Mouse (Mus musculus) gastrocnemius, postnatal 14 days (tissue): ENCODE data around the gene Kdm4b. TPM values are rescaled to one million over a fixed set of nuclear protein-coding genes. Genes with fewer than 3 reads are reported as not detected.

Experiments
- DNase-seq: peaks from one replicate; pipeline ENCODE4 v3.0.0; 2021; ENCODE audit warnings: mixed read lengths
- intact Hi-C: fragments of 180-260 bp; cut with DNase I; formaldehyde crosslinking; loops from one replicate; pipeline ENCODE4 v1.15.1; 2025; ENCODE audit warnings: low total_unique reads
- total RNA-seq, 2 experiments: library from RNA; stranded (reverse); gene quantifications; 2 replicates each; pipeline ENCODE4 v1.2.3; 2021

Gene Kdm4b
- total RNA-seq, 2 experiments from 2014 or later: 24.1 to 27.2 TPM

DNA sequence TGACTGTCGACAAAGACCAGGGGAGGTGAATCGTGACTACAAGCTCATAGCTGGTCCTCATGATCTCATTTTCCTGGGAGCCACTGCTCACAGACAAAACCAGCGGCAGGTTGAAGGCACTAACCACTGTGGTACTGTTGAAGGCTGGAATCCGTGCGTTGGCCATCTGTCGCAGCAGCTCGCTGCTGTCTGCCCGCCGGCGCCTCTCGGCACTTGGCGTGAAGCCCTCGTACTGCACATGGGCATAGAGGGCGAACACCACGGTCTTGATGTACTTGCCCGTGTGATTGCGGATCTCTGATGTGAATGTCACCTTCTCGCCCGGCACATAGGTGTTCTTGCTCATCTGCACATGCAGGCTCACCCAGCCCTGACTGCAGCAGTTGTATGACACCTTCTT is 31.6 kb upstream of the Kdm4b start:
- intact Hi-C loops: no loop called here
- no peak for DNase-seq

DNA sequence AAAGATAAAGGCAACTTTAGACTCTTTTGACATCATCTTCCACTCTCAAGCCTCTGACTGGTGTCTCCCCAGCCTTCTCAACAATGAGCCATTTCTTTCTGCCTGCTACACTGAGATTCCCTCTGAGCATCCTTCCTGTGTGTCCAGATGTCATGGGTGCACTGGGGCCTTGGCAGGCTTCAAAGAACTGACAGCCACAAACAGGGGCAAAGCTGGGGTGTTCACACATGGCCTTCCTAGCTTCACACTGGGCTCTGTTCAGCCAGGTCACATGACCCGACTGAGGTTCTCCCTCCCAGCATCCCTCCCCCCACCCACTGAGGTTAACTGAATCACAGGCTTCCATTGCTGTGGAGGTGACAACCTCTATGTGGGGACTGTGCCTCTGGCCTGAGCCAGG is 29.7 kb upstream of the Kdm4b start:
- intact Hi-C loops: loop anchor here (5.0 kb wide), 1 partner anchor 46 kb away; no protein-coding TSS in a partner anchor
- DNase-seq: no peak

DNA sequence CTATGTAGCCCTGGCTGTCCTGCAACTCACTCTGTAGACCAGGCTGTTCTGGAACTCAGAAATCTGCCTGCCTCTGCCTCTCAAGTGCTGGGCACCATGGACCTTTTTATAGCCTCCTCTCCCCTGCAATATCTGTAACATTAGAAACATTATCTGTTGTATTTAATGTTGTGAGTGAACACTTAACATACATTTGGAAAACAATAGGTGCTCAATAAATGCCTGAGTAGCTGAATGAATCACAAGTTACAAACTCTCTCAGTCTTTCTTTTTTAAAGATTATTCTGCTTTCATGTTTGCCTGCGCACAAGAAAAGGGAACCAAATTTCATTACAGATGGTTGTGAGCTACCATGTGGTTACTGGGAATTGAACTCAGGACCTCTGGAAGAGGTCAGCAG is 27.6 kb upstream of the Kdm4b start:
- DNase-seq: no peak
- intact Hi-C loops: loop anchor here (5.0 kb wide), 1 partner anchor 44 kb away; no protein-coding TSS in a partner anchor

DNA sequence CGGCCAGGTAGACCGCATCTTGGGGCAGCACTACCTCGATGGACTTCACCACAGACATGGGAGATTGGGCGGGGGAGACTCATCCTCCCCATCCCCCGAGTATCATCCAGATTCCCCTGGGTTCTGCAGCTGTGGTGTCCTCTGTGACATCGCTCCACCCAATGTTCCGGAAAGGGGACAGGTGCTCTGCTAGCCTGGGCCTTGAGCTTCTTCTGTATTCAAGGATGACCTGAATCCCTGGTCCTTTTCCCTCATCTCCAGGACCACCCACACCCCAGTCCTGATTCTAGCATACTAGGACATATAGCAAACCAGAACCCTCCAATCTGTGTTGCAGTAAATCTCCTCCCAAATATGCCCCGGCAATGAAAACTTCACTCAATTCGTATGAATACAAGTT is 25.7 kb upstream of the Kdm4b start, which contains the start of gene Arrdc5:
Gene Arrdc5 (minus strand): TSS at position 101 of the 400 bp plus-strand sequence.
- no peak for DNase-seq
- intact Hi-C loops: no loop called here

DNA sequence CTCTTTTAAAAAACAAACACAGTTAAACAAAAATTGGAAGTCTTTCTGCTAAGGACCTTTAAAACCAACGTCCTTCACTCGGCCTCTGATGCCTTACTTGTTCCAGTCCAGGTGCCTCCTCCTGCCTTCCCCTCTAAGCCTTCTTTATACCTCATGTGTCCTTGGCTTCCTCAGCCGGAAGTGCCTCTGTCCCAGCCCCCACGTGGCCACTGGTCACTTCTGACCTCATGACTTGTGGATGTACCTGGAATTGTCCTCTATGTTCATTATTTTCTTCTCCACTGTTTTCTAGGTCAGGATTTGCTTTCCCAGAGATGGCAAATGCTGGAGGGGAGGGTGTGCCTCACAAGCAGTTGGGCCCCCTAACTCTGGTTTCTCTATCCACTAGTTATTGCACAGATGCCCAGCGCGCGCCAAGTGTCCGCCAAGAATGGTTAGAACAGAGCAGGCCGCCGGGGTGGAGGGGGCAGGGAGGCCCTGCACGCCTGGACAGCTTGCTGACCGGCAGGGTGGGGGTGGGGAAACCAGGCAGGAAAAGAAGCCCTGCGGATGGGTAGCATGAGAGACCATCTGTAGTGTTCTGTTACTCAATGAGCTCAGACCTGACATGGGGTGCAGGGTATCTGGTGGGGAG is 23.4 kb upstream of the Kdm4b start:
- peak; percentile 35 for DNase-seq
- intact Hi-C loops: no loop called here

DNA sequence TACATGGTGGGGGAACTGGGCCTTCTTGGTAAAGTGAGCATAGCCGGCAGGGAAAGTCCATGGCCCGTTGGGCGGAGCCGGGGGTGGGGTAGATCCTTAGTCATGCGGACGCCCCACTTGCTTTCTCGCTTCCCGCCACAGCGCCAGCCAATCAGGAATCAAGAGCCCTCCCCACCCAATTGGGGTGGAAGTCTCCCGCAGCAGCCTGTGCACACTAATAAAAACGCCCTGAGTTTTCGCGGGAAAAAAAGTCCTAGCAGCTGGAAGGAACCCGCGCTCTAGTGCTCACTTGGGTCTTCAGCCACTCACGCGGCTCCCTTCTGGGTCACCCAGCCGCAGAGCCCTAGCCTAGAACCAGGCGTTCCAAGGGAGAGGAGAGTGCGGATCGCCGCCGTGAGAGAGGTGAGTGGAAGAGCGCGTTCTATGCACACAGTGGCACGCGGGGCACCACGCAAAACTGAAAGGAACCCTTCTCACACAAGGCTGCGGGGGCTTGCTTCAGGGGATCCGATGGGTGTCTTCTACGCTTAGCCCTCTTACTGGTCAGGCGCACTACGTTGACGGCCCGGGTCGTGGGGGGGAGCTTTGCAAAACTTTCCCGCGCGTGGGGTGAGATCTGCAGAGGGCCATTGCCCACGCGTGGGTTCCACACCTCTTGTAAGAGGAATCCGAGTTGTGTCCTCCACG is 22.6 kb upstream of the Kdm4b start, which contains the start of gene Uhrf1:
Gene Uhrf1 (plus strand): TSS at position 162 of the 687 bp plus-strand sequence.
- DNase-seq: peak; percentile 84
- intact Hi-C loops: no loop called here

DNA sequence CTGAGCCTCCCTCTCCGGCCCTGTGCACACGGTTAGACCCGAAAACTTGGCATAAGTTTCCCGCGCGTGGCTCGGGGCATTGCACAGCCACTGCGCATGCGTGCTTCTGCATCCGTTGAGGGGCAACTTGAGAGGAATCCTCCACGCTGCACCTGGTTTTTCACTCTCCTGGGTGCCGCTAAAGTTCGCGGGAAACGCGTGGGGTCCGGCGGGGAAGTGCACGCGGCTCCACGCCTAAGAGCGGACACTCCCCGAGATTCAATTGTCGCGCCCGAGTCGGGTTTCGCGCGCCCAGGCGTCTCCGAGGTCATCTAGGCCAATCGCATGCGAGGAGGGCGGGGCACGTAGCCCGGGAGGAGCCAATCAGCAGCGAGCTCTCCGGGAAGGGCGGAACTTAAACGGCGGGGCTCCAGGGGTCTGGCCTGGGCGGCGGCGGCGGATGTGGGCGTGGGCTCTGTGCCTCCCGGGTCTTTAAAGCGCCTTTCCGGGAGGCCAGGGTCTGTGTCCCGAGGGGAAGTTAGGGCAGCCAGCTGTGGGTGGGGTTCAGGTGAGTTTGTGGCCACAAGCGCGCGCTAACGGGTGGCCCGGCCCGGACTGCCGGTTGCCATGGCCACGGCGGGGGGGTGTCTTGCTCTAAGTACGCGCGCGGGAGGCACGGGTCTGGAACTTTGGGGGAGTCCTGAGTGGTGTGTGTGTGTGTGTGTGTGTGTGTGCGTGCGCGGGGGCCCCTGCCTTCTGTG is 21.8 kb upstream of the Kdm4b start:
- intact Hi-C loops: no loop called here
- DNase-seq: peak; percentile 96

DNA sequence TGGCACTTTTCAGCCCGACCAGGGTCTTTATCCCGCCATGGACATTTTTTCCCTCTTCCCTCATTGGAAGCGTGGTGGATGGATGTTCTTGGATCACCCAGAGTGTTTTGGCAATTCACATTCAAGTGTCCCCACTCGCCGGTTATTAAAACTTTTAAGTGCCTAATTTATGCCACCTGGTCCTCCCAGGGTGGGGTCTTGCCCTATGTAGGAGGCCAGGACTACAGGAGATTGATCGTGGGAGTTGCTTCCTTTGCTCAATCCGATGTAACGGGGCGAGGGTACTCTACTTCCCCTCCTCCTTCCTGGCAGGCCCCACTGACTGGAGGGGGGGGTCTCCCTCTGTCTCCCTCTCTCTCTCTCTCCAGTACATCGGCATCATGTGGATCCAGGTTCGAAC is 21.1 kb upstream of the Kdm4b start:
- no peak for DNase-seq
- intact Hi-C loops: no loop called here

DNA sequence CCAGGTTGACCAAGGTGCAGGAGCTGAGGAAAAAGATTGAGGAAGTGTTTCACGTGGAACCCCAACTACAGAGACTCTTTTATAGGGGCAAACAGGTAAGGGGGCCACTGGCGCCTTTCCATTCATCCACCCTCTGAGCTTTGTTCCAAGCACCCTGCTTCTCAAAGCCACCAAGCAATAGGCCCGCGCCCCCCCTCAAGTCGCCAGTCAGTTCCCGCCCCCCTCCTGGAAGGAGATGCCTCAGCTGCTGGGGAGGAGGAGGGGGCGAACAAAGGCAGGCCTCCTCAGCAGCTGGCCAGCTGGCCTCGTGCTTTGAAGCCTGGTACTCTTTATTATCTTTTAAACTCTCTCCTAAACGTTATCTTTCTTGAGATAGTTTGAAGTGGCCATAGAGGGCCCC is 20.7 kb upstream of the Kdm4b start:
- DNase-seq: no peak
- intact Hi-C loops: no loop called here

DNA sequence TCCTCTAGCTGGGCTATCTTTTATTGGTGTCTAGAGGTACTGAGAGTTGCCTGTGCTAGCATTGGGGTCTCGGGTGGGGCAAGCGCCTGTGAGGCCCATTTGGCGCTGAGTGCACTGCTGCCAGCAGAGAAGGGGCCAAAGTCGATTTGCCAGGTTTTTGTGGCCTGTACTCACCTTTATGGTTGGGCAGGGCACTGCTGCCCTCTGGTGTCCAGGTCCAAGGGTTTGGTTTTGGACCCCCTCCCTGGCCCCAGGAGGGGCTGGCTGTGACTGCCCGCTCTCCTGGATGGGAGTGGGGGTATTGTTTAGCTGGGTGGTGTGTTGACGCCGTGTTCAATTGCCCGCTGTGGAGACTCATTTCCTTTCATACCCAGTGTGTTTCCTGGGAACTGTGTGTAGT is 20.0 kb upstream of the Kdm4b start:
- intact Hi-C loops: no loop called here
- DNase-seq: no peak

DNA sequence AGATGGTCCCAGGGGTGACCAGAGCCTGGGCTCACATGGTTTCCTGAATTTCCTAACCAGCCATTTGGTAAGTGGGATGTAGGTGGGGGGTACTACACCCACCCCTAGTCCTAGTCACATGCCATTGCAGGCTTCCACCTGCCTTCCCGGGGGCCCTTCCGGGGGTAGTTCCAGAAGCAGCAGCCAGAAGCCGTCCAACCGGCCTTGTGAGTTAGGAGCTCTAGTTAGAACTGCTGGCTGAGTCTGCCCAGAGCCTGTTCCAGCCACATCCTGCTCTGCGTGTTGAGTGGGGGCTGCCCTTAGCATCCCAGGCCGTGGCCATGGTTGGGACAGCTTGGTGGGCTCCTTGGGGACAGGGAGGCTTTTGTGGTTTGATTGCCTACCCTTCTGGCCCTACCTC is 17.8 kb upstream of the Kdm4b start:
- DNase-seq: no peak
- intact Hi-C loops: no loop called here

DNA sequence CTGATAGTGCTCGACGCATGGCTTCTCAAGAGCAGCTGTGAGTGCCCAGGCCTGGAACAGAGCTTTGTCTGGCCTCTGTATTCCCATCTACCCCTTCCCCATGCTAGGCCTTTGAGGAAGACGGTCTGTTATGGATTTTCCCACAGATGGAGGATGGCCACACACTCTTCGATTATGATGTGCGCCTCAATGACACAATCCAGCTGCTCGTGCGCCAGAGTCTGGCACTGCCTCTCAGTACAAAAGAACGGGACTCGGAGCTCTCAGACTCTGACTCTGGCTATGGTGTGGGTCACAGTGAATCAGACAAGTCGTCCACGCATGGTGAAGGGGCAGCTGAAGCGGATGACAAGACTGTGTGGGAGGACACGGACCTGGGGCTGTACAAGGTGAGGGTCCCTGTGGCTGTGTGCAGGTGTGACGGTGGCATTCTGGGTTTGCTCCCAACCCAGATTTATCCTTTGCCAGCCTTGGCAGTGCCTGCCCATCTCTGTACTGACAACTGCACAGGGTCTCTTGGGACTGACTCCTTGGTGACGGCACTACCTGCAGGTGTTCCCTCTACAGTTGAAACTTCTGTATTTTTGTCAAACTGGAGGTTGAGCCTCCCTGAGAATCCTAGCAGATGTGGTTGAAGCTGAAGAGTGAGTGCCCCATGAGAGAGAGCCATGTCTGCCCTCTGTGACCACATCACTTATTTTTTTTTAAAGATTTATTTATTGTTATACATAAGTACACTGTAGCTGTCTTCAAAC is 16.5 kb upstream of the Kdm4b start:
- intact Hi-C loops: no loop called here
- no peak for DNase-seq

DNA sequence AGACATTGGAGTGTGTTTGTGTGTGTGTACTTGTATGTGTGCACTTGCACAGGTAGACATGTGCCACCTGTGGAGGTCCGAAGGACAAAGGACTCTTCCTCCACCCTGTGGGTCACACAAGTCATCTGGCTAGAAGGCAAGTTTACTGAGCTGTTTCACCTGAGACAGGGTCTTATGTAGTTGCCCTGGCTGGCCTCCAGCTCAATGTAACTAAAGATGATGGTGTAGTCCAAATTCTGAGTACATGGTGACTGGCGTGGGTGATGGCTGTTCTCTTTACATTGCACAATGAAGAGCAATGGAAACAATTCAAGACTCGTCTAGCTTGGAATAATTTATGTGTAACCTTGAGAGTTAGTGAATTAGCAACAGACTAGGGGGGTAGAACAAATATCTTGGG is 1.4 kb upstream of the Kdm4b start:
- intact Hi-C loops: no loop called here
- no peak for DNase-seq

DNA sequence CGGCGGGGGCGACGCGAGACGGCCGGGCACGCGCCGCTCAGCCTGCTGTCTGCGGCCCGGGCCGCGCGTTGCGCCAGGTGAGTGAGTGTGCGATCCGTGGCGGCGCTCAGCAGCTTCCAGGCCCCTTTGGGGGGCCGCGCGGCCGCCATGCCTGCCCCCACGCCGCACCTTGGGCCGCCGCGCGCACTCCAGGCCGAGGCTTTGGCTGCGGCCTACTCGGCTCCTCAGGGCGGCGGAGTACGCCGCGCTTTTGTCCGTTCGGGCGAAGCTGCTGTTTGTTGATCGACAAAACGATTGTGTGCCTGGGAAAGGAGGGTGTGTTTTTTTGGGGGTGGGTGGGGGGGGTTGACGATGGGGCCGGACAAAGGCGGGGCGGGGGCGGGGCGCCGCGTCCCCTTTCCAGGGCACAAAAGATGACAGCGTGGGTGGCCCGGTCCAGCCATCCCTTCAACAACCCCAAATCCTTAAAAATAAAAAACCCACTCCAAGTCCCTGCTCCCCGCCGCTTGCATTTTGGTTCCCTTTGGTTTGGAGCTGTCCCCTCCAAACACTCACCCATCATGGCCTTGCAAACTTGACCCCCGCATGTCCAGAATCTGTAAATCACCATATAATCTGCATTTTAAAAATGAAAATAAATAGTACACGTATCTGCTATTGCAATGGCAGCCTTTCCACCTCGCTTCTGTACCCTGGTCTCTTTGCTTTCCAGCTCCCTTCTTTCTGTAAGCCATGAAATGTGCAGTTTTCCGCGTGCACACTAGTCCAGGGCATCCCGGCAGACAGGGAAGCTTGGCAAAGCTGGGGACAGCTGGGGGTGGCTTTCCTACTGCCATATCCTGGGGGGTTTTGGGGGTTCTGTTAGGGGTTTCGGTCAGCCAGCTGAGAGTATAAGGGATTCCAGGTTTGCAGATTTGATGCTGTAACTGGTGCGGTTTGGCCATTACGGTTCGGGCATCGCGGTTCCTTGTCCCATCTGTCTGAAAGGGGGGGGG is 588 bp downstream of the Kdm4b start:
- intact Hi-C loops: no loop called here
- peak; percentile 35 for DNase-seq

DNA sequence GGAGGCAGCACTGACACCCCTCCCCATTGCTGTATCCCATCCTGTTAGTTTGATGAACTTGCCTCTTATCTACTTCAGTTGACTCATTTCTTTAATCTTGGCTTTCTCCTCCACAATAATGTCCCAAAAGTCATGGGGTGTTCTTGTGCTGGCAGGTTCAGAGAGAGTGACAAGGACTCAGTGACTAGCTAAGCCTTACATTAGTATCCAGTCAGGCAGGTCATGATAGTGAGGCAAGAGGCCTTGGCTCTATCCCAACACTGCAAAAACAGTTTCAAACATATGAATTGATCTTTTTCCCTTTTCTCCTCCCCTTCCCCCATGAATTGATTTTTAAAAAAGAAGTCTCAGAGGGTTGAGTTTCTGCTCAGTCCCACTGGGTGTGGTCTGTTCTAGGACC is 3.4 kb downstream of the Kdm4b start:
- intact Hi-C loops: no loop called here
- DNase-seq: no peak

DNA sequence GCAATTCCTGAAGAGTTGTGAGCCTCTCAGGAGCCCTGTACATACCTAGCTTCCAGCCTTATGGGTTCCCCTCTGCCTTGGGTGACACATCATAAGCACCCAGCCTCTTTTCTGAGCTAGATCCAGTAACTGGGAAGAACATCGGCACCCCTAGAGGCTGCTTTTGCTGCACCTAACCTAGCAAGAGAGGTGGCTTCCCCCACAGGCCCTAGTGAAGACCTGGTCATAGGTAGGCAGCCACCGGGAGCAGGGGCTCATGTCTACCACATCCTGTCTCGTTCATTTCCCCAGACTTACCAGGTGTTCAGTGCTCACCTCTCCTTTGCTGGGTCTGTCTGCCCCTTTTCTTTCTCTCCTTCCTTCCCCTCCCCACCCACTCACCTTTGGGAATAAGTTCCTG is 4.5 kb downstream of the Kdm4b start:
- intact Hi-C loops: no loop called here
- DNase-seq: no peak

DNA sequence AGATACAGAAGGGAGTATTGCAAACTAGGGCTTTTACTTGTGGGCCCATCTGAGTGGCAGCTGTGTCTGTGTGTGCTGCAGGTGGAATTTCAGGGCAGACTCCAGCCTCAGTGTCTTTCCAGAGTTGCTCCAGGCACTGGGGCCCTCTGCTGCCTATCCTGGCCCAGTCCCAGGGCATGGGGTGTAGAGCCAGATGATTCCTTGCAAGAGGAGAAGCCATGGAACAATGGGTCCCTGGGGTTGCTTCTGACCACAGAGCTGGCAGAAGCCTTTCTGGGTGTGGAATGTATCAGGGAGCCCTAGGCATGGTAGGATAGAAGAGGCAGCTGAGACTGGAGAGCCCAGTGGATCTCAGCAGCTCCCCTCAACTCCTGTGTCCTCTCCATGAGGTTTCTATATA is 5.4 kb downstream of the Kdm4b start:
- DNase-seq: peak; percentile 54
- intact Hi-C loops: no loop called here

DNA sequence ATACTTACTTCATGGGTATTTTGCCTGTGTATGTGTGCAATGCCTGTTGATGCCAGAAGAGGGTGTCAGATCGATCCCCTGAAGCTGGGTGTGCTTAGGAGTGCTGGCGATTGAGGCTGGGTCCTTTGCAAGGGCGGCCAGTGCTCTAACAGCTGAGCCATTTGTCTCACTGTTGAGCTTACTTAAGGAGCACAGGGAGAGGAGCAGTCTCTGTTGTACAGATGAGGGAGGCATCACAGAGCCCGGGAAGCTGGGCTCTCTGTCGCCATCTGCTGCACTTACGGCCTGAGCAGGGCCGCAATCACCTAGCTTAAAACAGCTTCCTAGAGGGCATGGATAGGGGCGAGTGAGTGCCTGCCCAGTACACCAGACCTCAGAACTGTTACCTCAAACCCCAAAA is 7.1 kb downstream of the Kdm4b start:
- DNase-seq: no peak
- intact Hi-C loops: no loop called here

DNA sequence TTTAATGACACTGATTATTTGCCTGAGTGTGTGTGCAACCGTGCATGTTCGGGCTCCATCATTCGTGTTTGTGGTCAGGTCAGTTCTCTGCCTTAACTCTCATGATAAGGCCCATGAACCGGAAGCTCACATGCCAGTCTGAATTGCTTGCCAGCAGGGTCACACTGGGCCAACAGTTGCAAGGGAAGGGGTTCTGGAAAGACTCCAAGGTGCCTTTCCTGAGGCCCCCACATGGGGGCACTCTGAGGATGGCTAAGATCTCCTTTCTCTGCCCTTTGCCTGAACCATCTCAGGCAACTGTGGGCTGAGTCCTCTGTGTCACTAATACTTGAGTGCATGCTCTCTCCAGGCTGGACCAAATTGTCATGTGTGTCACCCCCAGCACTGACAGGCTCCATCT is 11.3 kb downstream of the Kdm4b start:
- intact Hi-C loops: no loop called here
- DNase-seq: peak; percentile 55
